Mouse (Mus musculus) myocyte (in vitro differentiated cells): ENCODE results near the gene Ttc39b. TPM values are rescaled to one million over a fixed set of nuclear protein-coding genes. Genes with fewer than 3 reads are reported as not detected.

Experiments used
- H3K27me3 ChIP-seq: one replicate; pipeline ENCODE4 v1.6.1; 2011; ENCODE audit not compliant: control insufficient read depth, insufficient read depth, insufficient read length
- H3K36me3 ChIP-seq: one replicate; pipeline ENCODE4 v1.6.1; 2011; ENCODE audit not compliant: control insufficient read depth, insufficient read depth
- H3K4me2 ChIP-seq: one replicate; pipeline ENCODE4 v1.6.1; 2011; ENCODE audit warnings: low read depth, control low read depth
- H3K4me3 ChIP-seq: one replicate; pipeline ENCODE4 v1.5.1; 2011; ENCODE audit warnings: mild to moderate bottlenecking, control low read depth, moderate library complexity
- H3K79me2 ChIP-seq: one replicate; pipeline ENCODE4 v1.6.1; 2011; ENCODE audit not compliant: control insufficient read depth, insufficient read depth
- H3ac ChIP-seq: one replicate; pipeline ENCODE4 v1.6.1; 2011; ENCODE audit not compliant: control insufficient read depth, insufficient read length
- CEBPB ChIP-seq: IDR thresholded peaks from 2 replicates; pipeline ENCODE4 v1.6.1; 2011; ENCODE audit warnings: mild to moderate bottlenecking, moderate library complexity; ENCODE audit not compliant: poor library complexity, insufficient read depth, severe bottlenecking
- E2F4 ChIP-seq: IDR thresholded peaks from one replicate; pipeline ENCODE4 v1.6.1; 2011; ENCODE audit warnings: mild to moderate bottlenecking, control low read depth, moderate library complexity; ENCODE audit not compliant: insufficient read depth
- MAX ChIP-seq: IDR thresholded peaks from one replicate; pipeline ENCODE4 v1.6.1; 2011; ENCODE audit warnings: low read depth, mild to moderate bottlenecking, control low read depth
- MYOD1 ChIP-seq, 3 experiments: IDR thresholded peaks; one replicate each; pipeline ENCODE4 v1.6.1; 2011; ENCODE audit warnings: control low read depth in 2 of 3, low read depth in 2 of 3, mild to moderate bottlenecking in 2 of 3, moderate library complexity in 1 of 3; ENCODE audit not compliant: insufficient read length in 2 of 3, control insufficient read depth in 1 of 3
- MYOG ChIP-seq, 3 experiments: IDR thresholded peaks; one replicate each; pipeline ENCODE4 v1.6.1; 2011; ENCODE audit warnings: control low read depth in 2 of 3, low read depth in 2 of 3, mild to moderate bottlenecking in 2 of 3; ENCODE audit not compliant: insufficient read length in 2 of 3, control insufficient read depth in 1 of 3, insufficient read depth in 1 of 3
- POLR2A ChIP-seq: IDR thresholded peaks from one replicate; pipeline ENCODE4 v1.6.1; 2011; ENCODE audit warnings: low read depth, mild to moderate bottlenecking, control low read depth, moderate library complexity; ENCODE audit not compliant: insufficient read length
- POLR2AphosphoS2 ChIP-seq: IDR thresholded peaks from one replicate; pipeline ENCODE4 v1.6.1; 2011; ENCODE audit warnings: low read depth, control low read depth; ENCODE audit not compliant: insufficient read length
- REST ChIP-seq: IDR thresholded peaks from one replicate; pipeline ENCODE4 v1.6.1; 2011; ENCODE audit warnings: mild to moderate bottlenecking, control low read depth, moderate library complexity; ENCODE audit not compliant: insufficient read depth, insufficient read length
- SRF ChIP-seq: IDR thresholded peaks from one replicate; pipeline ENCODE4 v1.6.1; 2011; ENCODE audit warnings: low read depth; ENCODE audit not compliant: control insufficient read depth, insufficient read length
- TCF12 ChIP-seq: IDR thresholded peaks from one replicate; pipeline ENCODE4 v1.6.1; 2011; ENCODE audit warnings: mild to moderate bottlenecking, control low read depth; ENCODE audit not compliant: poor library complexity, insufficient read depth, severe bottlenecking
- TCF3 ChIP-seq: IDR thresholded peaks from one replicate; pipeline ENCODE4 v1.6.1; 2011; ENCODE audit warnings: low read depth, control low read depth; ENCODE audit not compliant: insufficient read length
- USF1 ChIP-seq: IDR thresholded peaks from one replicate; pipeline ENCODE4 v1.6.1; 2011; ENCODE audit warnings: low read depth, mild to moderate bottlenecking, control low read depth, moderate library complexity
- polyA plus RNA-seq: library from polyadenylated mRNA; unstranded; fragments of >200 nt; fragmentation: generic; extraction: Trizol; gene quantifications from one replicate; pipeline ENCODE4 v1.2.1, GENCODE M21; 2012; ENCODE audit warnings: missing spikeins

Gene Ttc39b
- 19.3 TPM for polyA plus RNA-seq

DNA sequence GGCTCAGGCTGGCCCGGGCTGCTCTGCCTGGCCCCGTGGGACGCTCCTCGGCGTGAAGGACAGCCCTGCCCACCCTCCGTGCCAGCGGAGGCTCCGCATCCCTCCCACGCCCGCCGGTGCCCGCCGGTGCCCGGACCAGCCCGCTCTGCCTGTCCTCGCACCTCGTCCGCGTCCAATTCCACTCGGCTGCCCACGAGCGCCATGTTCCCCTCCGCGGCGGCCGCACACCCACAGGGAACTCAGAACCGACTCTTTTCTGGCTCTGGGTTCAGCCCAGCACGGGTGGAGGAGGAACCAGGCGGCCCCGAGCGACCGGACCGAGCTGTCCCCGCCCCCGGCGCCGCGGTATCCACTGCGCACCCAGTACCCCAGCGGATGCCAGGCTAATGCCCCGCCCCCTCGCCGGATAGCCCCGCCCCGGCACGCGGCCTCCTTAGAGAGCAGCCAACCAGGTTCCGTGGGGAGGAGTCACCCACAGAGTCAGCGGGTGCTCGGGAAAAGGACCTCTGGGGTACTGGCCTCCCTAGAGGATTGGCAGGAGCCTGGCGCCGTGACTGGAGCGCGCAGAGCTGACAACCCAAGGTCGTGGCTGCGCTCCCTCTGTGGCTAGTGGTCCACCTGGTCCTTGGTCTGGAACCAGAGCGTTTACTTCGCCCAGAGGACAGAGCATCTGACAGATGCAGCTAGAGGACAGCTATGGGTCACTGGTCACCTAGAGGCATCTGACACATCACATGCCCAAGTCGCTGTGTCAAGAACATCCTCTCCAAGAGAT, at the start of gene Ttc39b:
Ttc39b (minus strand) TSS at position 346 of the 775 bp plus-strand sequence.
- Histone ChIP-seq H3K4me3 (peak within 1 kb of the TSS; percentile 87), H3K79me2 (peaks cover 40% of the 10 kb centered on the region)
- peak; percentile 82 for TF ChIP-seq POLR2A
- TF ChIP-seq MYOD1 (IDR thresholded peaks at IDR 0.05; ENCODE audit: control insufficient read depth in 1 of 3, insufficient read length in 2 of 3, low read depth in 2 of 3): peak in 1 of 3 experiments; percentile 2
- peak; percentile 66 for TF ChIP-seq POLR2AphosphoS2
- no peak for TF ChIP-seq TCF12
- TF ChIP-seq USF1: peak; percentile 2
- peak in 1 of 3 experiments; percentile 25 for TF ChIP-seq MYOG (IDR thresholded peaks at IDR 0.05; ENCODE audit: control insufficient read depth in 1 of 3, insufficient read depth in 1 of 3, insufficient read length in 2 of 3, low read depth in 2 of 3)

DNA sequence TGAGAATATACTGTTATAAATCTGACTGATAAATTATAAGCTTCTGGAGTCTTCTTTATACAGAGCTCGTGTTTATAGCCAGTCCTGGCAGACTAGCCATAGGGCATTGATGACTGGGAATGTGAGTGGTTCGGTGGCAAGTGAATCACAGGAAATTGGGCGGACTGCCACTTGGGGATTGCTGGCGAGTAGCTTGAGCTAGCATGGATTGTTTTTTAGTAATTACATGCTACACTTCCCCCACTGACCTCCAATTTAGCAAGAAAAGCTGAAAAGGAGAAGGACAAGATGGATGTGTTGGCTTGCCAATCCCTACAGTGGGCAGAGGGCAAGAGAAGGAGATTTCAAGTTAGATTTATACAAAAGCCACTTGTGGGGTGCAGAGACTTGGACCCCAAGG, 49.3 kb upstream of the Ttc39b start:
- Histone ChIP-seq H3K79me2 (no peaks in the 10 kb centered on the region), H3K4me3 (no peak overlapping the region), H3K4me2 (peak overlapping the region; percentile 40), H3ac (no peak overlapping the region), H3K36me3 (no peaks in the 10 kb centered on the region), H3K27me3 (no peaks in the 10 kb centered on the region)
- TF ChIP-seq MYOD1 (IDR thresholded peaks at IDR 0.05; ENCODE audit: control insufficient read depth in 1 of 3, insufficient read length in 2 of 3, low read depth in 2 of 3) (no peak), TCF3 (no peak), POLR2A (no peak), MAX (no peak), REST (no peak), E2F4 (no peak), CEBPB (no peak), SRF (no peak), MYOG (IDR thresholded peaks at IDR 0.05; ENCODE audit: control insufficient read depth in 1 of 3, insufficient read depth in 1 of 3, insufficient read length in 2 of 3, low read depth in 2 of 3) (no peak), TCF12 (no peak)

More for the DNA sequence above, at the start of gene Ttc39b:
- Histone ChIP-seq H3K4me2 (peak within 1 kb of the TSS; percentile 93), H3K36me3 (no peaks in the 10 kb centered on the region), H3K27me3 (no peaks in the 10 kb centered on the region), H3ac (peak within 1 kb of the TSS; percentile 57)

DNA sequence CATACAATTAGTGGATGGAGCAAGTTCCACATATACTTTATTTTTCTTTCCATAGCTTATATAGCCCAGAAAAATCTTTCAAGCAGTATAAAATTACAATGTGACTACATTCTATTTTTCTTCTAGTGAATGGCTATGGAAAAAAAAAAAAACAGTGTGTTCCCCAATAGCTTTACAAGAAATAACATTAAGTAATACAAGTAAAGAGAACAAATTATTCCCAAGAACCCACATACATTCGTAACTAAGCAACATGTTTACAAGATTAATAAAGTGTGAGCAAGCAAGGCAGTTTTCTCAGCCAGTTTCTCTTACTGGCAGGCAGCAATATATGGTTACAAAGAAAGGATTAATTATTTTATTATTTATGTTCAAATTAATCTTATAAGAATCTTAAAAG, 33.7 kb upstream of the Ttc39b start:
- Histone ChIP-seq H3K79me2 (no peaks in the 10 kb centered on the region), H3K36me3 (no peaks in the 10 kb centered on the region), H3ac (no peak overlapping the region), H3K4me3 (no peak overlapping the region), H3K4me2 (no peak overlapping the region), H3K27me3 (no peaks in the 10 kb centered on the region)
- TF ChIP-seq TCF3: no peak
- TF ChIP-seq MYOG (IDR thresholded peaks at IDR 0.05; ENCODE audit: control insufficient read depth in 1 of 3, insufficient read depth in 1 of 3, insufficient read length in 2 of 3, low read depth in 2 of 3): no peak
- TF ChIP-seq SRF: no peak
- no peak for TF ChIP-seq REST
- TF ChIP-seq POLR2AphosphoS2: no peak

DNA sequence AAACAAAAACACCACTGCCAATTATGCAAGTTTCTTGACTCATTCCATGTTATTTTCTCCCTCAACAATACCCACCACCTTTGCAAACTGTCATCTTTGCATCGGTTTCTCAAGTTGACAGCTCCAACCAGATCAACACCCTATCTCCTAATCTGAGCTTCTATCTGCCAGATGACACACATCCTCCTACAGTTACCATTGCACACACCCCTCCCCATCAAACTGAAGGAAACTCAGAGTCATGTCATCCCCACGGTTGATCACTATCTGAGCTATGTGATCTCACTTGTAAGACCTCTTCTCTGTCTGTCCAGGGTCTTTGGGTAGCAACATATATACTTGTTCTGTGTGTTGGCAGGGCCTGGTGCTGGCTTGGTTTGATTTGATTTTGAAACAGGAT, 30.7 kb upstream of the Ttc39b start:
- Histone ChIP-seq H3ac (no peak overlapping the region), H3K27me3 (no peaks in the 10 kb centered on the region), H3K4me2 (no peak overlapping the region), H3K36me3 (no peaks in the 10 kb centered on the region), H3K79me2 (no peaks in the 10 kb centered on the region), H3K4me3 (no peak overlapping the region)
- TF ChIP-seq POLR2AphosphoS2 (no peak), E2F4 (no peak), MAX (no peak), MYOG (IDR thresholded peaks at IDR 0.05; ENCODE audit: control insufficient read depth in 1 of 3, insufficient read depth in 1 of 3, insufficient read length in 2 of 3, low read depth in 2 of 3) (no peak), TCF12 (no peak), CEBPB (no peak), POLR2A (no peak), USF1 (no peak), REST (no peak), TCF3 (no peak), SRF (no peak), MYOD1 (IDR thresholded peaks at IDR 0.05; ENCODE audit: control insufficient read depth in 1 of 3, insufficient read length in 2 of 3, low read depth in 2 of 3) (no peak)

DNA sequence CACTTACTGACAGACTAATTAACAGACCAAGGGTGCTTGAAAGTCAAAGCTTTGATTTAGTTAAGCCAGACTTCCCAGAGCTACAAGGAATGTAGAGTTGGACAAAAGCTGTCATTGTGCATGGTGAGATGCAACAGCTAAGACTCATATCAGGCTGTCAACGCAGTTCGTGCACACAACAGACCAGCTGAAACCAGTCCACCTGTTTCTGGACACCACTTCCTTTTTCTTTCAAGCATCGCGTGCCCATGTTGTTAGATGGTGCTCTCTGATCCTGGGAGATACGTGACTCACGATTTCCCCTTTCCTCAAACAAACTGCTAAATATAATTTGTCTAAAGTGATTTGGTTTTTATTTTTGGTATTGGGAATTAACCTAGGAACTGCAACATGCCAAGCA, 29.9 kb upstream of the Ttc39b start:
- H3K27me3 ChIP-seq: no peaks in the 10 kb centered on the region
- TF ChIP-seq MYOG (IDR thresholded peaks at IDR 0.05; ENCODE audit: control insufficient read depth in 1 of 3, insufficient read depth in 1 of 3, insufficient read length in 2 of 3, low read depth in 2 of 3) (peak in 1 of 3 experiments; percentile 32), MYOD1 (IDR thresholded peaks at IDR 0.05; ENCODE audit: control insufficient read depth in 1 of 3, insufficient read length in 2 of 3, low read depth in 2 of 3) (peak in 2 of 3 experiments; percentile 51 to 73), TCF3 (no peak), REST (no peak), CEBPB (no peak), POLR2AphosphoS2 (no peak), SRF (no peak), POLR2A (no peak), E2F4 (no peak), MAX (no peak)
- no peak overlapping the region for H3K4me2 ChIP-seq
- H3ac ChIP-seq: no peak overlapping the region
- no peak overlapping the region for H3K4me3 ChIP-seq
- no peaks in the 10 kb centered on the region for H3K79me2 ChIP-seq
- no peaks in the 10 kb centered on the region for H3K36me3 ChIP-seq
